Mouse (Mus musculus) bone marrow, adult 2 months (tissue): ENCODE measurements at regions not wholly inside any gene's neighbourhood (a gene's known extent, or its start where the extent isn't known, plus 50 kb on each side); places are given as distances from the start of the nearest gene placed in this dataset.

Experiments used
- CTCF ChIP-seq: fragments of 200-500 bp; IDR thresholded peaks from 2 replicates; pipeline ENCODE4 v1.5.1; 2011; ENCODE audit warnings: low read length, control low read depth; ENCODE audit not compliant: control insufficient read depth, insufficient read depth
- POLR2A ChIP-seq: fragments of 200-500 bp; IDR thresholded peaks from 2 replicates; pipeline ENCODE4 v1.6.1; 2011; ENCODE audit warnings: low read depth, mild to moderate bottlenecking, control low read depth, low read length, borderline replicate concordance; ENCODE audit not compliant: control insufficient read depth

DNA sequence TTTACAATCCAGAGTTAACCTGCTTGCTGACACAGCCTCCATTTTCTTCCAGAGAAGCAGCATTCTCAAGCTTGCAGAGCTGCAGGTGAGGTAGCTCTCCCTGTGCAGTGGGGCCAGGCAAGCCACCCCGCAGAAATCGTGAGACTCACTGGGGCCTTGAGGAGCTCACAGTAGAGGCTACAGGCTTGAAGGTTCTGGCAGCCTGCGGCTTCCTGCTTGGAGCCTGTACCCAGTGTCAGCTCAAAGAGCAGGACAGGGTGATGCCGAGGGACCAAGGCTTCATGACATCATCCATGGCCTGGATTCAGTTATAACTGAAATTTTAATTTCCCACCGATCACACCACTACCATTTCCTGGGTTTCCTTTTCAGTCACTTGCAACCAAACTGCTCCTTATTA, 417.5 kb downstream of the Ate1 start:
- TF ChIP-seq POLR2A, result no peak
- TF ChIP-seq CTCF, result no peak
